Mouse (Mus musculus): Measurements from ENCODE around the gene Rspry1.

- no peak for TF ChIP-seq CTCF (conservative IDR thresholded peaks at IDR 0.05; ENCODE audit: low read length)
- TF ChIP-seq NANOG (IDR thresholded peaks at IDR 0.05; ENCODE audit: borderline replicate concordance, low read length): no peak
These were observed 64.9 kb downstream of the Rspry1 start, which contains the start of gene Arl2bp for GRCm38 (mm10) chr8:94666456-94667308.
